Mouse (Mus musculus) liver, postnatal 0 days (tissue): ENCODE data around the gene Slc43a1. TPM values are rescaled to one million over a fixed set of nuclear protein-coding genes. Genes with fewer than 3 reads are reported as not detected.

ENCODE experiments used
- ATAC-seq: fragments of 200-750 bp; cut with Nextera tagmentation; 2 replicates; pipeline ENCODE4 v1.8.0; 2017; ENCODE audit warnings: mild to moderate bottlenecking, moderate library complexity
- DNase-seq: peaks from one replicate; pipeline ENCODE4 v3.0.0-alpha.2; 2016
- H3K27ac ChIP-seq: fragments of 300-500 bp; sonication (generic); 2 replicates; pipeline ENCODE4 v1.5.1; 2014; ENCODE audit warnings: antibody characterized with exemption, moderate library complexity, mild to moderate bottlenecking, low read depth
- H3K27me3 ChIP-seq: fragments of 300-500 bp; sonication (generic); 2 replicates; pipeline ENCODE4 v1.6.1; 2014; ENCODE audit warnings: low read length, control low read depth, mixed read lengths; ENCODE audit not compliant: insufficient read depth
- H3K36me3 ChIP-seq: fragments of 300-500 bp; sonication (generic); replicated peaks from 2 replicates; pipeline ENCODE4 v1.6.1; 2014; ENCODE audit warnings: mild to moderate bottlenecking, control low read depth, low read length, moderate library complexity, mixed read lengths; ENCODE audit not compliant: insufficient read depth
- H3K4me1 ChIP-seq: fragments of 300-500 bp; sonication (generic); 2 replicates; pipeline ENCODE4 v1.6.1; 2014; ENCODE audit warnings: antibody characterized with exemption, mild to moderate bottlenecking, control low read depth; ENCODE audit not compliant: insufficient read depth
- H3K4me2 ChIP-seq: fragments of 300-500 bp; sonication (generic); 2 replicates; pipeline ENCODE4 v1.6.1; 2014; ENCODE audit warnings: low read depth, mild to moderate bottlenecking, low read length, moderate library complexity, mixed read lengths
- H3K4me3 ChIP-seq: fragments of 300-500 bp; sonication (generic); 2 replicates; pipeline ENCODE4 v1.5.1; 2014; ENCODE audit warnings: low read depth, low read length
- H3K9ac ChIP-seq: fragments of 300-500 bp; sonication (generic); replicated peaks from 2 replicates; pipeline ENCODE4 v1.6.1; 2014; ENCODE audit warnings: mild to moderate bottlenecking, moderate library complexity
- H3K9me3 ChIP-seq: fragments of 300-500 bp; sonication (generic); 2 replicates; pipeline ENCODE4 v1.6.1; 2016; ENCODE audit warnings: mild to moderate bottlenecking, control low read depth, low read length, mixed read lengths
- CTCF ChIP-seq: sonication (generic); IDR thresholded peaks from 2 replicates; pipeline ENCODE4 v1.5.1; 2016; ENCODE audit warnings: antibody characterized with exemption, low read depth
- EP300 ChIP-seq: IDR thresholded peaks from 2 replicates; pipeline ENCODE4 v1.6.1; 2016; ENCODE audit warnings: antibody characterized with exemption, low read depth, mild to moderate bottlenecking
- WGBS: fragments of 180-500 bp; shearing (Covaris S2); extraction: QIAGEN DNeasy Blood & Tissue Kit; methylation state at CpG from one replicate; pipeline ENCODE4 v1.1.7; 2014; ENCODE audit not compliant: insufficient replicate concordance; 5-methylcytosine and 5-hydroxymethylcytosine counted together
- polyA plus RNA-seq: library from polyadenylated mRNA; unstranded; fragments of >200 nt; fragmentation: Nextera tagmentation; extraction: Ambion mirVana; gene quantifications from 2 replicates; pipeline ENCODE4 v1.2.1, GENCODE M21; 2015

Slc43a1 gene
- polyA plus RNA-seq, 1 experiment from 2014 or later = 67.8 TPM

GRCm38 (mm10) chr2:84858551-84858950 is 19.9 kb downstream of the Slc43a1 start:
- DNase-seq (no peak), ATAC-seq (no peak)
- peaks cover 94% of the 10 kb centered on the region for H3K36me3 ChIP-seq
- no peaks in the 10 kb centered on the region for H3K9me3 ChIP-seq
- no peak for TF ChIP-seq EP300
- WGBS = 91% methylated on average over 1 of the region's 1 CpGs
- no peaks in the 10 kb centered on the region for H3K4me1 ChIP-seq
- H3K4me3 ChIP-seq = no peak overlapping the region
- H3K27me3 ChIP-seq = no peaks in the 10 kb centered on the region
- H3K9ac ChIP-seq = no peak overlapping the region
- no peak overlapping the region for H3K4me2 ChIP-seq
- no peak overlapping the region for H3K27ac ChIP-seq

DNA sequence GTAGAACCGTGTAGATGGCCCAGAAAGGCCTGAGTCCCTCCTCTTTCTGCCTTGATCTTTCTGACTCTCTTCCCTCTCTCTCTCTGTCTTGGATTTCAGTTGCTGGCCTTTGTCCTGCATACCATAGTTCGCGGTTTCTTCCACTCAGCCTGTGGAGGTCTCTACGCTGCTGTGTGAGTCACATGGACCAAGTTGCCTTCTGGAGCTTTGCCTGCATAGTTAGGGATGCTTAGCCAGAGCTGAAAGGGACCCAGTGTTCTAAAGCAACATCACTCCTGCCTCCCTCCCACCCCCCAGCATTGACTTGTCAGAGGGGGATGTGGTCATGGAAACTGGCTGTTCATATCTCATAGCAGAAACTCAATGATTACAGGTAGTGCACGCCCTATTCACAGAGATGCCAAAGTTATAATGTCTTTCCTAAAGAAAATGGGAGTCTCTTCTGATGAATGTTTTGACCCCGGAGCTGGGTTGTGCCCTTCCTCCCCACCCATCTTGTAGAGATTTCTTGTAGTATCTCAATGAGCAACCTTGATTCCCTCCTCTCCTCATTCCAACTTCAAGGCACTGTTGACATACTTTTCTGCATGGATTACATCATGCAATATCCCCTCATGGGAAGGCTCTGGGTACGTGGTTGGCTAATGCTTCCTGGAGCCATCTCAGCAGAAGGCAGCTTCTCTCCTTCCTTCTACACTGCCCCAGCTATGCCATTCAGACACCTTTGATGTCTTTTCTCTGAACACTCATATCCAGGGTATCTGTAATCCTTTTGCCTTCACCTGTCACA is 21.5 kb downstream of the Slc43a1 start:
- Histone ChIP-seq H3K4me2 (no peak overlapping the region), H3K4me1 (no peaks in the 10 kb centered on the region), H3K4me3 (no peak overlapping the region), H3K27ac (no peak overlapping the region), H3K36me3 (peaks cover 84% of the 10 kb centered on the region), H3K9me3 (no peaks in the 10 kb centered on the region), H3K27me3 (no peaks in the 10 kb centered on the region), H3K9ac (no peak overlapping the region)
- TF ChIP-seq CTCF = no peak
- TF ChIP-seq EP300 = no peak
- 90% methylated on average over 7 of the region's 7 CpGs for WGBS
- DNase-seq = no peak
- no peak for ATAC-seq

GRCm38 (mm10) chr2:84861430-84861829 is 22.8 kb downstream of the Slc43a1 start:
- DNase-seq (no peak), ATAC-seq (no peak)
- peaks cover 11% of the 10 kb centered on the region for H3K27me3 ChIP-seq
- H3K36me3 ChIP-seq = peaks cover 72% of the 10 kb centered on the region
- no peak for TF ChIP-seq CTCF
- no peak for TF ChIP-seq EP300
- no peaks in the 10 kb centered on the region for H3K9me3 ChIP-seq
- peaks cover 7% of the 10 kb centered on the region; the same call in 1 of the 2 replicates for H3K4me1 ChIP-seq
- 60% methylated on average over 3 of the region's 3 CpGs for WGBS
- H3K4me3 ChIP-seq = no peak overlapping the region
- no peak overlapping the region for H3K27ac ChIP-seq
- H3K4me2 ChIP-seq = no peak overlapping the region
- H3K9ac ChIP-seq = no peak overlapping the region

GRCm38 (mm10) chr2:84862231-84862630 is 23.6 kb downstream of the Slc43a1 start:
- Histone ChIP-seq H3K27ac (no peak overlapping the region), H3K4me3 (no peak overlapping the region), H3K9ac (no peak overlapping the region), H3K9me3 (no peaks in the 10 kb centered on the region), H3K4me2 (no peak overlapping the region), H3K36me3 (peaks cover 64% of the 10 kb centered on the region), H3K4me1 (peaks cover 7% of the 10 kb centered on the region; the same call in 1 of the 2 replicates), H3K27me3 (peaks cover 19% of the 10 kb centered on the region)
- 64% methylated on average over 3 of the region's 3 CpGs for WGBS
- TF ChIP-seq CTCF (no peak), EP300 (no peak)
- no peak for DNase-seq
- no peak for ATAC-seq

- Histone ChIP-seq H3K9me3 (no peaks in the 10 kb centered on the region), H3K27me3 (peaks cover 42% of the 10 kb centered on the region), H3K4me1 (peaks cover 11% of the 10 kb centered on the region; the same call in 1 of the 2 replicates), H3K27ac (no peak overlapping the region), H3K36me3 (peaks cover 31% of the 10 kb centered on the region), H3K4me2 (peak overlapping the region; percentile 27), H3K9ac (no peak overlapping the region), H3K4me3 (peak overlapping the region; percentile 2; the same call in 1 of the 2 replicates)
- TF ChIP-seq CTCF (peak; percentile 88), EP300 (no peak)
- WGBS = 4% methylated on average over 41 of the region's 47 CpGs
- ATAC-seq = 0 out of 2 replicates have a peak, but pooled peaks have one; percentile 31
- DNase-seq = peak; percentile 80
Measured at GRCm38 (mm10) chr2:84865616-84866571, 27.2 kb downstream of the Slc43a1 start.

DNA sequence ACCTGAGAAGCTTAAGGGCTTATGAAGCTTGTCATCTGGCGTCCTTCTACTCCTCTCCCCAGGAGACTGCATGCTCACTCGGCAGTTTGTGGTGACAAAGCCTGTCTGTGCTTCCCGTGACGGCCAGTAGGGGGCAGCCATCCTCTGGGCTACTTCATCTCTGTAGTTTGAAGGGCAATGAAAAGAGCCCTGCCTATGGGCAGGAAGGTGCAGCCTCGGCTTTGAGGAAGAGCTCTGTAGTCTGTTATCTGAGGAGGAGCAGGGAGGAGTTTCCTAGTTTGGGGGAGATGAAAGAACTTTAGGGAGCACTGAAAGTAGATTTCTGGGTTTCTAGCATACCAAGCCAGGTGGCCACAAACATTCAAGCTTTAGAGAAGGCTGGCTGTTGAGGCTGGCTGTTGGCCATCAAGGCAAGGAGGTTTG is 29.9 kb downstream of the Slc43a1 start:
- no peak overlapping the region for H3K27ac ChIP-seq
- DNase-seq (peak; percentile 89), ATAC-seq (peak; percentile 60)
- TF ChIP-seq EP300 = no peak
- TF ChIP-seq CTCF = peak; percentile 96
- H3K4me3 ChIP-seq = no peak overlapping the region
- H3K4me2 ChIP-seq = no peak overlapping the region
- H3K9me3 ChIP-seq = no peaks in the 10 kb centered on the region
- peaks cover 19% of the 10 kb centered on the region for H3K4me1 ChIP-seq
- peaks cover 6% of the 10 kb centered on the region; the same call in 1 of the 2 replicates for H3K36me3 ChIP-seq
- 3% methylated on average over 5 of the region's 5 CpGs for WGBS
- H3K27me3 ChIP-seq = peaks cover 69% of the 10 kb centered on the region
- H3K9ac ChIP-seq = no peak overlapping the region
